Mouse (Mus musculus) thymus, adult 2 months (tissue): ENCODE measurements around the gene Creg1. TPM values are rescaled to one million over a fixed set of nuclear protein-coding genes. Genes with fewer than 3 reads are reported as not detected.

Experiments
- DNase-seq: peaks from one replicate; pipeline ENCODE4 v3.0.0; 2021
- H3K27ac ChIP-seq: fragments of 200-500 bp; 2 replicates; pipeline ENCODE4 v1.5.1; 2012; ENCODE audit warnings: low read length, control low read depth; ENCODE audit not compliant: control insufficient read depth, insufficient read depth
- H3K27me3 ChIP-seq: fragments of 200-500 bp; 2 replicates; pipeline ENCODE4 v1.6.1; 2012; ENCODE audit warnings: mild to moderate bottlenecking, low read length, moderate library complexity, mixed read lengths; ENCODE audit not compliant: control insufficient read depth, insufficient read depth
- H3K36me3 ChIP-seq: fragments of 200-500 bp; 2 replicates; pipeline ENCODE4 v1.6.1; 2012; ENCODE audit warnings: mild to moderate bottlenecking, low read length, moderate library complexity; ENCODE audit not compliant: control insufficient read depth, insufficient read depth
- H3K4me1 ChIP-seq: fragments of 200-500 bp; replicated peaks from 2 replicates; pipeline ENCODE4 v1.6.1; 2012; ENCODE audit warnings: low read length; ENCODE audit not compliant: control insufficient read depth, insufficient read depth
- H3K4me3 ChIP-seq: fragments of 200-500 bp; 2 replicates; pipeline ENCODE4 v1.5.1; 2012; ENCODE audit warnings: mild to moderate bottlenecking, low read length, control low read depth, moderate library complexity; ENCODE audit not compliant: control insufficient read depth, insufficient read depth
- CTCF ChIP-seq: fragments of 200-500 bp; IDR thresholded peaks from 2 replicates; pipeline ENCODE4 v1.5.1; 2012; ENCODE audit warnings: mild to moderate bottlenecking, control low read depth, low read length, moderate library complexity, borderline replicate concordance; ENCODE audit not compliant: control insufficient read depth, poor library complexity, insufficient read depth; ENCODE audit errors: extremely low read depth
- POLR2A ChIP-seq: fragments of 200-500 bp; IDR thresholded peaks from 2 replicates; pipeline ENCODE4 v1.6.1; 2012; ENCODE audit warnings: mild to moderate bottlenecking, low read length, control low read depth, moderate library complexity; ENCODE audit not compliant: control insufficient read depth, poor library complexity, insufficient read depth; ENCODE audit errors: extremely low read depth
- WGBS: fragments of 180-500 bp; shearing (Covaris S2); methylation state at CpG from one replicate; pipeline ENCODE4 v1.1.7; 2018; 5-methylcytosine and 5-hydroxymethylcytosine counted together
- polyA plus RNA-seq: library from polyadenylated mRNA; depleted of rRNA; stranded (reverse); fragments of >200 nt; gene quantifications from 2 replicates; pipeline ENCODE4 v1.2.3, GENCODE M21; 2012; rRNA removed

Creg1 gene
- 37.5 and 43.2 TPM in 2 replicates for polyA plus RNA-seq

DNA sequence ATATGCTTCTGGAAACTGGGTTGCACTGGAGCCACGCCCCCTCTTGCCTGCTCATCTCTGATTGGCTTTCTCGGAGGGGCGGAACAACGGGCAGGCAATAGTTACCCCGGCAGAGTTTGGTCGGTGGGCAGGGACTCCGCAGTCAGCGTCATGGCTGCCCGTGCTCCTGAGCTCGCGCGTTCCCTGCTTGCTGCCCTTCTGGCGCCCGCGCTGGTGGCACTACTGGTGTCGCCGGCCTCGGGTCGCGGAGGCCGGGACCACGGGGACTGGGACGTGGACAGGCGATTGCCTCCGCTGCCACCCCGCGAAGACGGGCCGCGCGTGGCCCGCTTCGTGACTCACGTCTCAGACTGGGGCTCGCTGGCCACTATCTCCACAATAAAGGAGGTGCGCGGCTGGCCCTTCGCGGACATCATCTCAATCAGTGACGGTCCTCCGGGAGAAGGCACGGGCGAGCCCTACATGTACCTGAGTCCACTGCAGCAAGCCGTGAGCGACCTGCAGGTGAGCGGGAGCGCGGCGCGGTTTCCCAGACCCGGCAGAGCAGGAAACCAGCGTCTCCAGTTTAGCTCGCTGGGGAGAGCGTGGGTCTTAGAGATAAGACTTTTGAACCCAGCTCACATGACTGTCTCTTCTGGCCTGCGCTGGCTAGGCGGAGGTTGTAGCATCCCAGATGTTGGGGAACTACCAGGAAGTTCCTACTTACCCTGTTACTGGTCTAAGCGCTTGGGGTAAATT is at the start of gene Creg1:
Gene Creg1 (plus strand): TSS at position 112 of the 738 bp plus-strand sequence.
- Histone ChIP-seq H3K36me3 (no peaks in the 10 kb centered on the region), H3K27me3 (no peaks in the 10 kb centered on the region), H3K4me1 (peaks cover 8% of the 10 kb centered on the region), H3K27ac (no peak within 1 kb of the TSS), H3K4me3 (peak within 1 kb of the TSS; percentile 92)
- TF ChIP-seq POLR2A, result peak; percentile 81
- TF ChIP-seq CTCF, result peak; percentile 29; the same call in 1 of the 2 replicates
- DNase-seq, result peak; percentile 95
- under 1% methylated on average over 57 of the region's 57 CpGs for WGBS

DNA sequence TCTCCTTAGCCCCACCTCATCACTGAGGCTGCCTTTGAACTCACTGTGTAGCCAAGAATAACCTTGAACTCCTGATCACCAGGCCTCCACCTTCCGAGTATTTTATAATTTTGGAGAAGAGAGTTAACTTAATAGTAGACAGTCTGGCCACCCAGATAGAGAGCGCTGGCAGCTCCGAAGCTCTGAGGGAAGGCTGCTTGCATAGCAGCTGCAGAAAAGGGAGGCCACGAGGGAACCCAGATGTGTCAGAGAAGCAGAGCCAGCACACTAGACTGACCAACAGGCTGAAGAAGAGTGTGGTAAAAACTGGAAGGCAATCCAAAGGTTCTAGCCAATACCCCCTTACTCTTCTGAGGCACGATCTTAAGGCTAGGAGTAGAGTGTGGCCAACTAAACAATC is 49.7 kb upstream of the Creg1 start:
- no peaks in the 10 kb centered on the region for H3K36me3 ChIP-seq
- no peak for DNase-seq
- H3K4me3 ChIP-seq, result no peak overlapping the region
- no peak overlapping the region for H3K27ac ChIP-seq
- H3K4me1 ChIP-seq, result peaks cover 40% of the 10 kb centered on the region
- no peaks in the 10 kb centered on the region for H3K27me3 ChIP-seq
- no peak for TF ChIP-seq CTCF
- TF ChIP-seq POLR2A, result no peak
- WGBS, result 85% methylated on average over 5 of the region's 5 CpGs

DNA sequence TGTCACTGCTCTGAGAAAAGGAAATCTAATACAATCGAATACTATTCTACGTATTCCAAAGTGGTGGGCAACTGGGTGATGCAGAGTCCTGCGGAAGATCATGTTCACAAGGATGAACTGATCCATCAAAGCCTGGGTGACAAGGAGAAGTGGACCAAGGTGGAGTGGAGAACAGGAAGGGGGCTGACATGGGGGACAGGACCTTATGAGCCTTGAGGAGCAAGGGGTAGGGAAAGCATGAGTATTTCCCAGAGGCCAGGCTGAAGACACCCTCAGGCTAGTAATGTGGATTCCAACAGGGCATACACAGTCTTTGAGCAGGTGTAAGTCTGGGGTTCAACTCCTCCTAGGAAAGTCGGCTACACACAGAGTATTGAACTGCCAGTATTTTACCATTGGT is 47.1 kb upstream of the Creg1 start:
- no peak for DNase-seq
- no peak overlapping the region for H3K27ac ChIP-seq
- H3K36me3 ChIP-seq, result no peaks in the 10 kb centered on the region
- WGBS, result 92% methylated on average over 4 of the region's 4 CpGs
- H3K4me3 ChIP-seq, result no peak overlapping the region
- H3K27me3 ChIP-seq, result no peaks in the 10 kb centered on the region
- peaks cover 31% of the 10 kb centered on the region for H3K4me1 ChIP-seq
- TF ChIP-seq POLR2A (no peak), CTCF (no peak)

DNA sequence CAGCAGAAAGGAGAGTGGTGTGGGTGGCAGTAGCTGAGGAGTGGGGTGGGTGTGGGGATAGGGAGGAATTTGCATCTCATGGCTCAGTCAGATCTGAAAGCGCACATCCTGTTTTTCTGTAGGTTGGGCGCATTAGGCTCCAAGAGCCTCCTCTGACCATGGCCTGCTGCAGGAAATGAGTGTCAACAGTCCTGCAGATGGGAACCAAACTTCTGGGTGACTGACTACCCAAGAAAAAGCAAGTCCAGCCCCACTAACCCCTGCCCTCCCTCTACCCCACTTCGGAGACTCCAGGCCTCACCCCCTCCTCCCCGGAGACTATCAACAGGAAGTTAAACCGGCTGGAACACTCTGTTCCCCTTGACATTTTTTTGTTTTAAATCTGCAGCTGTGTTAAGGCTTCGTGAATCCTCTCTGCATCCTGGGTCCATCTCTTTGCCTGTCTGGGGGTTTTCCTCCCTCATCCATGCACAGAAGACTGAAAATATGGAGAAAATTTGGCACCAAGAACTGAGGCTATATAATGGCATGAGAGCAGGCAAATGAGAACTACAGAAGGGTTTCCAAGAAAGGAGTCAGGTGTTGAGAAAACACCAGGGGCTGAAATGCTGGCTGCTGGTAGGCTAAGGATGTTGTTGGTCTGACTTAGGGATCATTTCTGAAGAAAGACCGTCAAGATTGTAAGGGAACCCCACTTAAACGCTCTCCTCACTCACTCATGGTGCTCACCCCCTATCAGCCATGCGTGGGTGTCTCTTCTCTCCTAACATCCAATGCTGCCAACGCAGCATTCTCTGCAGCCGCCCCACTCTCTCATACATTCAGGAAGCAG is 45.6 kb upstream of the Creg1 start:
- DNase-seq, result peak; percentile 71
- Histone ChIP-seq H3K36me3 (no peaks in the 10 kb centered on the region), H3K27ac (peak overlapping the region; percentile 88), H3K4me1 (peaks cover 31% of the 10 kb centered on the region), H3K27me3 (no peaks in the 10 kb centered on the region), H3K4me3 (peak overlapping the region; percentile 38)
- no peak for TF ChIP-seq CTCF
- WGBS, result 3% methylated on average over 11 of the region's 11 CpGs

DNA sequence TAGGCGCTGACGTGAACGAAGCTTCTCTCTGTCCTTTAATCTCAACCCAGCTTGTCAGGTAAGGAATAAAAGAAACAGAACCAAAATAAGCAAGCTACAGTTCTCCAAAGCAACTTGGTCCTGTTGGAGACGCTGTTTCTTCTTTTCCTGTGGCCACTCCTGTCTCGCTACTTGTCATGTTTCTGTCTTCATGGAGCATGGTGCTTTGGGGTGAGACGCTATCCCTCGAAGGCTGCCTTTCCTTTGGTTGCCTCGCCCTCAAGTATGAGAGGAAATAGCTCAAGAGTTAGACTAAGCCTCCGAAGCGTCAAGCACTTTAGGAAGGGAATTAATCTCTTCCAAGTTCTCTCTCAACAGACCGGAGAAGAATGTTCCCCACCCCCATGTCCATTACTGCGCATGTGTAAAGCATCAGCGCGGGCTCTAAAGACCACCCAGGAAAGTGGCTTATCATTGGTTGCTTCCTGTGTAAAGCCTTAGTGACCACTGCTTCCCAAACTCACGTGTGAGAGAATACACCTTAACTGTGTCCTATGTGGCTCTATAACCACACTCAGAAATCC is 44.9 kb upstream of the Creg1 start:
- H3K4me1 ChIP-seq, result peaks cover 31% of the 10 kb centered on the region
- DNase-seq, result peak; percentile 42
- H3K36me3 ChIP-seq, result no peaks in the 10 kb centered on the region
- H3K4me3 ChIP-seq, result peak overlapping the region; percentile 38
- TF ChIP-seq CTCF, result no peak
- TF ChIP-seq POLR2A, result no peak
- H3K27me3 ChIP-seq, result no peaks in the 10 kb centered on the region
- H3K27ac ChIP-seq, result peak overlapping the region; percentile 88
- under 1% methylated on average over 15 of the region's 15 CpGs for WGBS

DNA sequence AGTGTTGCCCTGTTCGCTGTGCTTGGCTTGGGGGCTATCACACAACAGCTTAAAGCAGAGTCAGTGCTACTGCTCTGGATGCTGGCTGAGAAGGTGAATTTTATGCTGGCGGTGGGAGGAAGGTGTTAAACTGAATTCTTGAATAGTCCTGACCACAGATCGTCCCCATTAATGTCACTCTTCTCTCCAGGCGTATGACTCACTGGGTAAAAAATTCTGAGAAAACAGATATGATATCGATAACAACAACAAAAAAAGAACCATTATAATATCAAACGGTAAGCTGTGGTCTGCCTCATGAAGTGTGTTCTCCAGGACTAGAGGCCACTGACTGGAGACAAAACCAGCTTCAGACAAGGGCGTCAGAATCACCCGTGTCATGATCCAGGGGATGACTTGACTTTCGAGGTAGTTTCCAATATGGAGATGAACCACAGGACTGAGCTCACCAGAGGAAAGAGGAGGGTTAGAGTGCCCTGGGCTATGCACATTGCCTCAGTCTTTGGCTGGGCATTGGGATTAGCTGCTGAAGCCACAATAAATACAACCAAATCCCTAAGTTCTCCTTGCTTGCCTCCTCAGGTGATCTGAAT is 40.9 kb upstream of the Creg1 start:
- Histone ChIP-seq H3K4me1 (peaks cover 29% of the 10 kb centered on the region), H3K4me3 (no peak overlapping the region), H3K27ac (no peak overlapping the region), H3K36me3 (no peaks in the 10 kb centered on the region), H3K27me3 (no peaks in the 10 kb centered on the region)
- DNase-seq, result no peak
- TF ChIP-seq POLR2A (no peak), CTCF (no peak)
- 63% methylated on average over 9 of the region's 9 CpGs for WGBS
